Mouse (Mus musculus) hindbrain, embryonic 14.5 days (tissue): Measurements from ENCODE around the gene Tfap2b. TPM values are rescaled to one million over a fixed set of nuclear protein-coding genes. Genes with fewer than 3 reads are reported as not detected.
A peak's percentile ranks its signal among the peaks of the same experiment; 100 is the strongest.

Source experiments
- ATAC-seq: fragments of 200-750 bp; cut with Nextera tagmentation; 2 replicates; pipeline ENCODE4 v1.8.0; 2017; ENCODE audit warnings: moderate number of reproducible peaks, mild to moderate bottlenecking, moderate TSS enrichment, moderate library complexity; ENCODE audit not compliant: low FRiP score
- DNase-seq: peaks from one replicate; pipeline ENCODE4 v3.0.0-alpha.2; 2015; ENCODE audit warnings: low spot score
- H3K27ac ChIP-seq: fragments of 300-500 bp; sonication (generic); 2 replicates; pipeline ENCODE4 v1.5.1; 2014; ENCODE audit warnings: mild to moderate bottlenecking, moderate library complexity
- H3K27me3 ChIP-seq: fragments of 300-500 bp; sonication (generic); 2 replicates; pipeline ENCODE4 v1.6.1; 2014; ENCODE audit warnings: mild to moderate bottlenecking, low read length, mixed read lengths; ENCODE audit not compliant: control insufficient read depth, insufficient read depth
- H3K36me3 ChIP-seq: fragments of 300-500 bp; sonication (generic); replicated peaks from 2 replicates; pipeline ENCODE4 v1.6.1; 2014; ENCODE audit not compliant: control insufficient read depth, insufficient read depth
- H3K4me1 ChIP-seq: fragments of 300-500 bp; sonication (generic); replicated peaks from 2 replicates; pipeline ENCODE4 v1.6.1; 2014; ENCODE audit warnings: antibody characterized with exemption, low read length, mixed read lengths; ENCODE audit not compliant: control insufficient read depth, insufficient read depth
- H3K4me2 ChIP-seq: fragments of 300-500 bp; sonication (generic); replicated peaks from 2 replicates; pipeline ENCODE4 v1.6.1; 2014; ENCODE audit warnings: mild to moderate bottlenecking, moderate library complexity
- H3K4me3 ChIP-seq: fragments of 300-500 bp; sonication (generic); replicated peaks from 2 replicates; pipeline ENCODE4 v1.5.1; 2014; ENCODE audit warnings: mild to moderate bottlenecking, low read length
- H3K9ac ChIP-seq: fragments of 300-500 bp; sonication (generic); 2 replicates; pipeline ENCODE4 v1.6.1; 2014
- H3K9me3 ChIP-seq: fragments of 300-500 bp; sonication (generic); 2 replicates; pipeline ENCODE4 v1.6.1; 2016; ENCODE audit warnings: low read length; ENCODE audit not compliant: control insufficient read depth
- WGBS: fragments of 180-500 bp; shearing (Covaris S2); extraction: QIAGEN DNeasy Blood & Tissue Kit; methylation state at CpG from one replicate; pipeline ENCODE4 v1.1.7; 2014; 5-methylcytosine and 5-hydroxymethylcytosine counted together
- polyA plus RNA-seq: library from polyadenylated mRNA; unstranded; fragments of >200 nt; fragmentation: Nextera tagmentation; extraction: Ambion mirVana; gene quantifications from 2 replicates; pipeline ENCODE4 v1.2.1, GENCODE M21; 2014

Tfap2b gene
- polyA plus RNA-seq, 1 experiment from 2014 or later, result 51.2 TPM

GRCm38 (mm10) chr1:19211033-19211405 is 2.3 kb downstream of the Tfap2b start:
- Histone ChIP-seq H3K9ac (peak overlapping the region; percentile 56), H3K4me3 (peak overlapping the region; percentile 35), H3K4me2 (peak overlapping the region; percentile 44), H3K9me3 (no peaks in the 10 kb centered on the region), H3K36me3 (no peaks in the 10 kb centered on the region), H3K4me1 (no peaks in the 10 kb centered on the region; the same call in 1 of the 2 replicates), H3K27me3 (peaks cover 80% of the 10 kb centered on the region), H3K27ac (peak overlapping the region; percentile 84)
- no peak for ATAC-seq
- no peak for DNase-seq
- 2% methylated on average over 8 of the region's 8 CpGs for WGBS

DNA sequence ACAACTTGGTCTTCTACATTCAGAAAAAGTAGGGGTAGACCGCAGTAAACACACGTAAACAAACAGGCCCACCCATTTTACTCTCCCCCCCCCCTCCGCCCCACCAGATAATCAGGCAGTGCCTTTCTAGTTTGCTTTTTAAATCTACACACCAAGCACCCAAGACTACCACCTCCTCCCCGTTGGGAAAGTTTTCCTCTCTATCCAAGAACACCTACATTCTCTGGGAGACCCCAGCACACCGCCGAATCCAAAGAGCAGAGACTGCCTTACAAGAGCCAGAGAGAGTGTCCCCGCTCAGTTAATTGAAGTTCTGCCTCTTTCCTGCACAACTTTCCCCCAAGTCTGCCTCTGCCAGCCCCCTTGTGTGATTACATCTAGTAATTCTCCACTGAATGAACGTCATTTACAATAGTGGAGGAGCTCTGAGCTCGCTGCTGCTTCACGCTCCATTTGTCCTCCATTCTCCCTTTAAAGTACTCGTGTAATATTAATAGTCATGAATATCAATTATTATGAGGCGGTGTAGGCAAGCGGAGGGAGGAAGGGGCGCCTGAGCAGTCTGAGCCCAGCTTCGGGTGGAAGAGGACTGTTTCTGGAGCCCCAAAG is 2.9 kb downstream of the Tfap2b start:
- 1% methylated on average over 15 of the region's 15 CpGs for WGBS
- DNase-seq (no peak), ATAC-seq (no peak)
- peak overlapping the region; percentile 35 for H3K4me3 ChIP-seq
- peak overlapping the region; percentile 44 for H3K4me2 ChIP-seq
- no peaks in the 10 kb centered on the region for H3K36me3 ChIP-seq
- peak overlapping the region; percentile 56 for H3K9ac ChIP-seq
- peaks cover 83% of the 10 kb centered on the region for H3K27me3 ChIP-seq
- H3K4me1 ChIP-seq, result no peaks in the 10 kb centered on the region; the same call in 1 of the 2 replicates
- peak overlapping the region; percentile 84 for H3K27ac ChIP-seq
- no peaks in the 10 kb centered on the region for H3K9me3 ChIP-seq

GRCm38 (mm10) chr1:19212691-19213090 is 4.0 kb downstream of the Tfap2b start:
- Histone ChIP-seq H3K27me3 (peaks cover 83% of the 10 kb centered on the region), H3K4me1 (no peaks in the 10 kb centered on the region; the same call in 1 of the 2 replicates), H3K36me3 (no peaks in the 10 kb centered on the region), H3K4me2 (peak overlapping the region; percentile 35), H3K4me3 (peak overlapping the region; percentile 35), H3K27ac (peak overlapping the region; percentile 84), H3K9me3 (no peaks in the 10 kb centered on the region), H3K9ac (peak overlapping the region; percentile 56)
- DNase-seq (peak; percentile 23), ATAC-seq (no peak)
- WGBS, result 2% methylated on average over 4 of the region's 4 CpGs

DNA sequence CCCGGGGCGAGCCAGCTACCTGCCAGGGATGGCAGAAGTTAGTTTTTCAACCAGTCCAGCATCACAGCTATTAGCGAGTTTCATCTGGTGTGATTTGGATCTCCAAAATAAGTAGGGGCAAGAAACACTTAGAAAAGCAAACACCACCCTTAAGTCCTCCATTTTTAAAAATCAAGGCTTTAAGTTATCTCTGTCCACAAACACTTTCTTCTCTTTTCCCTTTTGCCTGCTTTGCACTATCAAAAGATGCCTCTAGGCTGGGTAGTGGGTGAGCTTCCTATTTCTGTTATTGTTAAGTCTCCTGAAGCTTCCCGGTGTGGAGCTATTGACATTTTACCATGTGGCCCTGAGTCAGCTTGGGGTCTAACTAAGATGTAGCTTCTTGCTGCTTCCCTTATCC is 4.5 kb downstream of the Tfap2b start:
- peak; percentile 23 for DNase-seq
- H3K27ac ChIP-seq, result peak overlapping the region; percentile 84

GRCm38 (mm10) chr1:19213851-19214395 is 5.2 kb downstream of the Tfap2b start:
- H3K27me3 ChIP-seq, result peaks cover 89% of the 10 kb centered on the region
- WGBS, result 1% methylated on average over 36 of the region's 36 CpGs
- peak overlapping the region; percentile 35 for H3K4me2 ChIP-seq
- peak overlapping the region; percentile 35 for H3K4me3 ChIP-seq
- no peaks in the 10 kb centered on the region for H3K36me3 ChIP-seq
- no peak for DNase-seq
- no peaks in the 10 kb centered on the region for H3K9me3 ChIP-seq
- no peak for ATAC-seq
- peak overlapping the region; percentile 47 for H3K9ac ChIP-seq
- no peaks in the 10 kb centered on the region; the same call in 1 of the 2 replicates for H3K4me1 ChIP-seq
- H3K27ac ChIP-seq, result peak overlapping the region; percentile 53

More for the DNA sequence above, 4.5 kb downstream of the Tfap2b start:
- Histone ChIP-seq H3K36me3 (no peaks in the 10 kb centered on the region), H3K9ac (peak overlapping the region; percentile 56), H3K4me2 (peak overlapping the region; percentile 35), H3K4me1 (no peaks in the 10 kb centered on the region; the same call in 1 of the 2 replicates), H3K4me3 (peak overlapping the region; percentile 35), H3K27me3 (peaks cover 85% of the 10 kb centered on the region), H3K9me3 (no peaks in the 10 kb centered on the region)
- ATAC-seq, result no peak
- WGBS, result under 1% methylated on average over 4 of the region's 4 CpGs

- ATAC-seq (peak; percentile 68), DNase-seq (no peak)
- Histone ChIP-seq H3K27ac (no peak overlapping the region), H3K9ac (0 out of 2 replicates have a peak overlapping the region, but pooled peaks have one; percentile 7), H3K27me3 (peaks cover 93% of the 10 kb centered on the region), H3K4me3 (peak overlapping the region; percentile 35; the same call in 1 of the 2 replicates), H3K9me3 (no peaks in the 10 kb centered on the region), H3K36me3 (no peaks in the 10 kb centered on the region), H3K4me1 (no peaks in the 10 kb centered on the region; the same call in 1 of the 2 replicates), H3K4me2 (peak overlapping the region; percentile 35)
- 2% methylated on average over 16 of the region's 16 CpGs for WGBS
These were observed 8.7 kb downstream of the Tfap2b start for GRCm38 (mm10) chr1:19217391-19217790.

DNA sequence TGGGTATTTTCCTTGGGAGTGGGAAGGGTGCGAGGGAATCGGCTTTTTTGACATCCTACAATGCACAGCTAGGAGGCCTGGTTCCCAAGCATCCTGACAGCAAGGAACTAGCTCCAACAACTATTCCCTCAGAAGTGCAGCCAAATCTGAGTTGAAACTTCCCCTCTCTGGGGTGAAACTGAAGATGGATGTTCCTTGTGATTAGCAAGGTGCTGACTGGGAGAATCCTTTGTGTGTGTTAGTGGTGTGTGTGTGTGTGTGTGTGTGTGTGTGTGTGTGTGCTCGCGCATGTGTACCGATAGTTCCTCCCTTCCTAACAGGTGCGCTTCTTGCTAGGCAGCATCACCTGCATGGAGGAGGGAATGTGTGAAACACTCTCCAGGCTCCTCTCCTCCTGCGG is 9.5 kb downstream of the Tfap2b start:
- Histone ChIP-seq H3K9ac (peak overlapping the region; percentile 7; the same call in 1 of the 2 replicates), H3K36me3 (no peaks in the 10 kb centered on the region), H3K9me3 (no peaks in the 10 kb centered on the region), H3K27ac (peak overlapping the region; percentile 34; the same call in 1 of the 2 replicates), H3K4me1 (no peaks in the 10 kb centered on the region; the same call in 1 of the 2 replicates), H3K27me3 (peaks cover 94% of the 10 kb centered on the region), H3K4me3 (peak overlapping the region; percentile 15), H3K4me2 (peak overlapping the region; percentile 35)
- ATAC-seq (no peak), DNase-seq (no peak)
- WGBS, result 2% methylated on average over 7 of the region's 7 CpGs

GRCm38 (mm10) chr1:19219381-19219780 is 10.7 kb downstream of the Tfap2b start:
- no peak overlapping the region for H3K9ac ChIP-seq
- H3K36me3 ChIP-seq, result no peaks in the 10 kb centered on the region
- H3K4me3 ChIP-seq, result no peak overlapping the region

DNA sequence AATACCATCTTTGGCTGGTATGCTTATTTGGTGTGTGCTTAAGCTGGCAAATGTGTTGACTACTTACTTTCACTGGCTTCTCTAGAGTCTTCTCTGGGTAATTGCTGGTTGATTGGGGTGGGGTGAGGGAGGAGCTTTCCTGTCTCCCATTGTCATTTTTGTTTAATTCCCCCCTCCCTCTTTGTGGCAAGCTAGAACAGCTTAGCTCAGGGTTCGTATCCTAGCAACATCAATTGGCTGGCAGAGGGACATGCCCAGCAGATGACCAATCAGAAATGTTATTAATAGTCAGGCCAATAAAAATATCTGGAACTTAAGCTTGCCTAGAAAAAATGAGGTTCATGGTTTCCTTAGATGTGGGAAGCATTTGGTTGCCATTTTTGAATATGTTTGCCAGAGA is 11.8 kb downstream of the Tfap2b start:
- DNase-seq (no peak), ATAC-seq (no peak)
- H3K9ac ChIP-seq, result 0 out of 2 replicates have a peak overlapping the region, but pooled peaks have one; percentile 2
- peaks cover 98% of the 10 kb centered on the region for H3K27me3 ChIP-seq
- H3K27ac ChIP-seq, result no peak overlapping the region
- 11% methylated on average over 1 of the region's 1 CpGs for WGBS
- no peak overlapping the region for H3K4me3 ChIP-seq
- H3K4me1 ChIP-seq, result no peaks in the 10 kb centered on the region
- peak overlapping the region; percentile 20; the same call in 1 of the 2 replicates for H3K4me2 ChIP-seq
- H3K9me3 ChIP-seq, result no peaks in the 10 kb centered on the region
- H3K36me3 ChIP-seq, result no peaks in the 10 kb centered on the region

More at GRCm38 (mm10) chr1:19219381-19219780, 10.7 kb downstream of the Tfap2b start:
- ATAC-seq (no peak), DNase-seq (no peak)
- peaks cover 96% of the 10 kb centered on the region for H3K27me3 ChIP-seq
- H3K9me3 ChIP-seq, result no peaks in the 10 kb centered on the region
- H3K27ac ChIP-seq, result no peak overlapping the region
- H3K4me2 ChIP-seq, result peak overlapping the region; percentile 20
- H3K4me1 ChIP-seq, result no peaks in the 10 kb centered on the region
